Mouse (Mus musculus) adrenal gland, postnatal 36 days (tissue): ENCODE measurements around the gene Npr2. TPM values are rescaled to one million over a fixed set of nuclear protein-coding genes. Genes with fewer than 3 reads are reported as not detected.

Experiments used
- DNase-seq, 2 experiments: peaks; one replicate each; pipeline ENCODE4 v3.0.0; 2021; ENCODE audit warnings: mixed read lengths in 1 of 2
- microRNA-seq: library from miRNA; unstranded; fragments of <30 nt; microRNA quantifications from one replicate; pipeline ENCODE4 v1.2.0, GENCODE M21; 2021
- total RNA-seq, 2 experiments: library from RNA; stranded (reverse); gene quantifications; 2 replicates each; pipeline ENCODE4 v1.2.3; 2021

Gene Npr2
- total RNA-seq, 2 experiments from 2014 or later, result 27.7 to 37.9 TPM

- peak; percentile 83 to 88 for DNase-seq
Measured at GRCm38 (mm10) chr4:43669428-43669794, 37.7 kb downstream of the Npr2 start.

- peak; percentile 93 for DNase-seq
Measured at GRCm38 (mm10) chr4:43672070-43672469, 40.3 kb downstream of the Npr2 start.

DNA sequence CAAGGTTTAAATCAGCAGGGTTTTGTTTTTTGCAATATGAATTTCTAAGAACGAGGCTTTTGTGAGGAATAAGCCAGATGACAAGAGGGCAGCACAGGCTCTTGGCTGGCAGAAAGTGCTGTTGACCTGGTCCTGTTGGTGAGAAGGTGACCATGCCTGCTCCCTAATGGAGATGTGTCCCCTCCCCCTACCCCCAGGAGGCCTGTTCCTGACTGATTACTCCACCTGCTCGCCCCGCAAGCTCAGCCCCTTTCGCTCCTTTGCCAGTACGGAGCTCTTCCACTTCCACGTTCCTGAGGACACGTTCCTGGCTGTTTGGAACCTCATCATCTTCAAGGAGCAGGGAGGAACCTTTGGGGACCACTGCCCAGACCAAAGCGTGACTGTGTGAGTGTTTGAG is 42.0 kb downstream of the Npr2 start:
- DNase-seq, result peak in 1 of 2 experiments; percentile 41

- DNase-seq, result no peak
Measured at GRCm38 (mm10) chr4:43674974-43675373, 43.2 kb downstream of the Npr2 start.

DNA sequence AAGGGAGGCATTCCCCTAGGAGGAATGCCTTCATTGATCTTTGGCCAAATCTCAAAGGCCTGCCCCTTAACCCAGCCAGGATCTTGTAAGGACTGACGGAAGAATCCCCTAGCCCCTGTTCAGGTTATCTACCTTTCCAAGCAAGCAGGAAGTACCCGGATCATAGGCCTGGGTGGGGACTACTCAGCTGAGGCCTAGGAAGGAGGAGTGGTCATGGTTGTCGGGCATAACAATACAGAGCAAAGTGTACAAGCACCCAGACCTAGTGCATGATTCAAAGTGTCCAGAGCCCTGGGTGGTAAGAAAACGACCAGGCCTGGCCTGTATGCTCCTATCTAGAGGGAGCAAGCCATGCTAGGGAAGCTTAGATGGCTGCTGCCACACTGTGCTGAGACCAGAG is 43.9 kb downstream of the Npr2 start:
- no peak for DNase-seq

GRCm38 (mm10) chr4:43678541-43678940 is 46.8 kb downstream of the Npr2 start:
- DNase-seq, result no peak

DNA sequence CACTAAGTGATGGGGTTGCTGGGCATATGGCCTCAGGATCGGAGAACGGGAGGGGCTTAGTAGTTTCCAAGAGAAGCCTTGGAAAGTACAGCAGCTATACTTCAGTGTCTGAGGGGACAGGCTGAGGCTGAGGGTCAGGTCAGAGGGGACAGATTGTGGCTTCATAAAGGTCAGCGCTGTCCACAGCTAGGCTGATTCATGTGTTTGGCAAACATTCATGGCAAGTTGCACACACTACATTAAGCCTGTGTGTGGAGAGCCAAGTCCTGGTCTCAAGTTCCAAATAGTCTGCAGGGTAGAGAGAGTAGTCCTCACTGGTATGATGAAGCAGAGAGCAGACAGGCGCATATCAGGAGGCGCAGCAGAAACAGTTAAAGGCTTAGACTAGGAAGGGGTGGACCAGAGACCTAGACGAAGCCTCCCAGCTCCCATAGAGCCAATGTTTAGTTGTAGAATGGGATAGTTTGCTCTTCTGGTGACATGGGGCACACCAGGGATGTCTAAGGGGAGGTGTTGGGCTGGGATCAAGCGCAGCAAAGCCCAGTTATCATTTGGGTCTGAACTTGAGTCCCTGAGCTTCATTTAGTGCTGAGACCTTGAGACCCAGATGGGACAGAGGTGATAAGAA is 47.8 kb downstream of the Npr2 start:
- peak; percentile 71 to 74 for DNase-seq

- no peak for DNase-seq
Measured at GRCm38 (mm10) chr4:43690021-43690420, 58.3 kb downstream of the Npr2 start.

DNA sequence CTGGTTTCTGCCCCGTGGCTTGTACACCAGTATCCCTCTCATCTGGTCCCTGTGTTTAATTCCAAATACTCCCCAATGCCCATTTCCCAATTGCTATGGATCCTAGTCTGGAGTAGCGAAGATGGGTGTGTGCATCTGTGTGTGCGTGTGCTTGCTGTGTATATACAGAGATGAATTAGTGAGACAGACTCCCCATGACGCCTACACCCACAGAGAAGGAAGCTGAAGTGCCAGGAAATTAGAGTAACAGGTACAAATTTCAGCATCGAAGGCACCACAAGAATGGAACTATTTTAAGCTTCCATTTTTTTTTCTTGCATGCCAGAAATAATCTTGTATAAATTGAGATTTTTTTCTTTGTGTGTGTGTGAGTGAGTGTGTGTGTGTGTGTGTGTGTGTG is 59.3 kb downstream of the Npr2 start:
- DNase-seq, result no peak

DNA sequence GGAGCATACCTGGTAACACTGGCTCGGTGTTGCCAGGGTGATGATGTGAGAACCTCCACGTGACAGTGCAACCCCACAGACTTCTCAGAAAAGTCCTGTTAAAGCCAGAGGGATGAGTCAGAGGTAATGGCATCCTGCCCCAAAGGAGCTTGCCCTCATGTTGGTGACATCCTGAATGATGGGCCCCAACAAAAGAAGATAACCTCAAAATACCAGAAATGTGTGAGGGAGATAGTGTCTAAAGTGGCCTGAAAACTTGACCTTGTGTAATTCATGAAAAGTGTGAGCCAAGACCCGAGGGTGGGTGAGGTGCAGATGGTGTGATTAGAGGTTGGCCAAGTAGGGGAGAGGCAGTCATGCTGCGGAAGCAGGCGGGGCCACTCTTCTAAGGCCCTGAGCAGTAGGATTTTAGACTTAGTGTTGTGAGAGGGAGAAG is 62.1 kb downstream of the Npr2 start:
- DNase-seq, result peak; percentile 72 to 75

DNA sequence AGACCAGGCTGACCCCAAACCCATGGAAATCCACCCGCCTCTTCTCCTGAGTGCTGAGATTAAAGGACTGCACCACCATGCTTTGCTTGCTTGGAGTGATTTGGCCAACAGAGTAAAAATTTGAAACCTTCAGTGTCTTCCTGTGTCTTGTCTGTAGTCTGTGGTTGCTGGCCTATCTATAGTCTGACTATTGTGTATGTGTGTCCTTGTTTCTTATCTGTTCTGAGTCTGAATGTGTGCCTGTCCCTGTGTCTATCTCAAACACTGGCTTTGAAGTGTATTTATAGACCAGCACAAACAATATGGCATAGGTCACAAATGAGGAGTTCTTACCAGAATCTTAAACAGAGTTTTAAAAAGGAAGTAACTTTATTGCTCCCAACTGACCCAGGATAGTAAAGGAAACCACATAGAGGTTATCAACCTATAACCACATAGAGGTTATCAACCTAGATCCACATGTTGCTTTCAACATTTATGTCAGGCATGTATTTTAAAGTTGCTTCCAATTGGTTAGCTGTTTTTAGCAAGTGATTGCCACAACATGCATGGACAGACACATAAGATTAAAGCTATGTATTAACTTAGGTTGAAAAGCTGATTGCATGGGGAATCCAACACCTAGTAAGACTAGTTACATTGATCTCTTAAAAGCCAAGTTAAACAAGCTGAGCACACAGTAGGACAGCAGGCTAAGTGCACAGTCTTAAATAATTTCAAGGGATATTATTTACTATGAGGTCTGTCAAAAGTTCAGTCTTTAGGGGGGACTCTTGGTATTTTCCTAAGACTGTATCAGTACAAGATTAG is 62.9 kb downstream of the Npr2 start:
- DNase-seq, result no peak

DNA sequence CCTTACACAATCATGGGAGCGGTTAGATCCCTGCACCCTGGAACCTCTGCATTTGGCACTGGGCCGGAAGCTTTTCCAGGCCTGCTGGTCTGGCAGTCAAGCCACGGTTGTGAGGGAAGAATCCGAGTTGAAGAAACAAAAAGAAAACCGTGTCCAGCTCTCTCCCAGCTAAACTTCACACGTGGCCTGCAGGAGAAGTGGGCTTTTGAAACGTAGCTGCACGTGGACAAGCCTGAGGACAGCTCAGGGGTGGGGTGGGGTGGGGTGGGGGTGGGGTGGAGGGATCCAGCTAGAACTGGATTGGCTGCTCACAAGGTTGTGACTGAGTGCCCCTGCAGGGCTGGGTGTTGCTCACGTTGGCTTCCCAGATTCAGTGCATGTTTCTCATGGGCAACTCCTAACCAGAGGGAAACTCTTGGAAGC is 63.5 kb downstream of the Npr2 start:
- DNase-seq, result peak in 1 of 2 experiments; percentile 64

- DNase-seq, result no peak
Measured at GRCm38 (mm10) chr4:43696561-43696960, 64.8 kb downstream of the Npr2 start.

DNA sequence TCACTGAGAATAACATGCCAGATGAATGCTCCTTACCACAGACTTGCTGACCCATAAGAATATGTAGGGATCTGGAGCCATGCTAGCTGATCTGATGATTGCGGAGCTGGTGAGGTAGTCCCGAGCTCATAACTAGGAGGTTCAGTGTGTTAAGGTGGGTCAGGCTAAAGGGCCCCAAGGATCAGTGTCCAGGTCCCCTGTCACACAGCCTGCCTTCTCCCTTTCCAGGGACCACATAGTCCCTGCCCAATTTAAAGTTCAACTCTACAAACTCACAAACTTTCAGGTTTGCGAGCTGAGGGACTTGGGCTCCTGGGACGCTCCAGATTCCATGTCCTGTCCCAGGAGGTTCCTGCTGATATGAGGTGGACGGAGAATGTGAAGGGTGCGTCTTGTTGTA is 69.0 kb downstream of the Npr2 start, which contains the start of gene Olfr70:
Gene Olfr70 (minus strand): TSS at position 101 of the 400 bp plus-strand sequence.
- DNase-seq, result no peak

Small RNA genes lying within 50 kb of the gene (microRNA-seq; reads per million reads assigned to microRNA genes)
- not detected for gene Gm25262

Other genes with a start within 250 kb of the Npr2 start
- 10 to 100 TPM; 37.2 to 50.1 TPM for gene Rusc2, start 250.0 kb upstream of the Npr2 start, total RNA-seq
- gene Fam166b, start 202.8 kb upstream of the Npr2 start, total RNA-seq, result under 1 TPM in 1 of 2 experiments, not detected in 1; 0.92 TPM
- gene Tesk1, start 190.0 kb upstream of the Npr2 start, total RNA-seq, result 10 to 100 TPM; 52.2 to 65.5 TPM
- 1 to 10 TPM; 2.7 to 3.4 TPM for gene Cd72, start 177.3 kb upstream of the Npr2 start, total RNA-seq
- not detected for gene Sit1, start 148.2 kb upstream of the Npr2 start, total RNA-seq
- 10 to 100 TPM; 57.3 to 59.3 TPM for gene Ccdc107, start 139.0 kb upstream of the Npr2 start, total RNA-seq
- 1 to 10 TPM; 2.6 to 3.5 TPM for gene Arhgef39, start 132.2 kb upstream of the Npr2 start, total RNA-seq
- gene Car9, start 125.0 kb upstream of the Npr2 start, total RNA-seq, result 1 to 10 TPM in 1 of 2 experiments, under 1 TPM in 1; 0.49 to 1.2 TPM
- 100 to 1,000 TPM in 1 of 2 experiments, 10 to 100 TPM in 1; 69.6 to 143 TPM for gene Tpm2, start 108.2 kb upstream of the Npr2 start, total RNA-seq
- gene Creb3, start 69.6 kb upstream of the Npr2 start, total RNA-seq, result 100 to 1,000 TPM; 117 to 170 TPM
- gene Tln1, start 69.2 kb upstream of the Npr2 start, total RNA-seq, result 100 to 1,000 TPM; 241 to 244 TPM
- gene Rgp1, start 53.2 kb upstream of the Npr2 start, total RNA-seq, result 10 to 100 TPM; 40.5 to 53.3 TPM
- 10 to 100 TPM; 11.0 to 11.5 TPM for gene Gba2, start 53.1 kb upstream of the Npr2 start, total RNA-seq
- gene Msmp, start 47.4 kb upstream of the Npr2 start, total RNA-seq, result 1 to 10 TPM; 3.2 to 3.4 TPM
- under 1 TPM; 0.30 to 0.40 TPM for gene Spag8, start 21.7 kb downstream of the Npr2 start, total RNA-seq
- gene Hint2, start 24.5 kb downstream of the Npr2 start, total RNA-seq, result 10 to 100 TPM; 76.8 to 79.3 TPM
- 1 to 10 TPM; 4.7 to 5.0 TPM for gene Tmem8b, start 37.0 kb downstream of the Npr2 start, total RNA-seq
- gene Fam221b, start 37.2 kb downstream of the Npr2 start, total RNA-seq, result under 1 TPM; 0.20 TPM
- gene Olfr70, start 68.9 kb downstream of the Npr2 start, total RNA-seq, result not detected
- gene Olfr71, start 78.3 kb downstream of the Npr2 start, total RNA-seq, result not detected
- gene Hrct1, start 95.3 kb downstream of the Npr2 start, total RNA-seq, result 1 to 10 TPM; 2.3 to 3.9 TPM
- 1 to 10 TPM; 1.7 to 2.6 TPM for gene Spaar, start 98.1 kb downstream of the Npr2 start, total RNA-seq
- gene Olfr159, start 139.1 kb downstream of the Npr2 start, total RNA-seq, result not detected
- gene Olfr156, start 192.0 kb downstream of the Npr2 start, total RNA-seq, result not detected
- gene Olfr157, start 208.3 kb downstream of the Npr2 start, total RNA-seq, result not detected
- gene Olfr155, start 219.6 kb downstream of the Npr2 start, total RNA-seq, result not detected
- gene Reck, start 243.6 kb downstream of the Npr2 start, total RNA-seq, result 10 to 100 TPM; 20.6 to 22.0 TPM